Mouse (Mus musculus) MEL-GATA-1-ER (cell line): ENCODE measurements at regions not wholly inside any gene's neighbourhood (a gene's known extent, or its start where the extent isn't known, plus 50 kb on each side); places are given as distances from the start of the nearest gene placed in this dataset.

Source experiments
- DNase-seq: peaks from one replicate; pipeline ENCODE4 v3.0.0-alpha.2; 2012; ENCODE audit warnings: low read depth; ENCODE audit errors: extremely low read depth

DNA sequence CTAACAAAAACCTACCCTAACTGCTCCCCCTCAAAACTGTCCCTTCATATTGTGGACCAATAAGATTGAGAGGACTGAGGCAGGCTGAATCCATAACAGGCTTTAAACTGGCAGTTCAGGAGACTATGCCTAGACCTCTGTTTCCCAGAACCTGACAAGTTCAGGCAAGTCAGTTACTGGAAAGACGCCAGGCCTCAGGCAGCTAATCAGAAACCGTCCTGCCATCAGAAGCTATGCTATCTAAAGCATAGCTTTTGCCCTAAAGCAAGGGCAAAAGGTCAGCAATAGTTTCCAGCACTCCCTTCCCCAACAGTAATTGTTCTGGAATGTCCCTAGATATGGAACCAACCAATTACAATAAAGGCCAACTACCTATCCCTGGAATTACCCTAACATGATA is 273.0 kb downstream of the Bche start:
- DNase-seq: no peak

DNA sequence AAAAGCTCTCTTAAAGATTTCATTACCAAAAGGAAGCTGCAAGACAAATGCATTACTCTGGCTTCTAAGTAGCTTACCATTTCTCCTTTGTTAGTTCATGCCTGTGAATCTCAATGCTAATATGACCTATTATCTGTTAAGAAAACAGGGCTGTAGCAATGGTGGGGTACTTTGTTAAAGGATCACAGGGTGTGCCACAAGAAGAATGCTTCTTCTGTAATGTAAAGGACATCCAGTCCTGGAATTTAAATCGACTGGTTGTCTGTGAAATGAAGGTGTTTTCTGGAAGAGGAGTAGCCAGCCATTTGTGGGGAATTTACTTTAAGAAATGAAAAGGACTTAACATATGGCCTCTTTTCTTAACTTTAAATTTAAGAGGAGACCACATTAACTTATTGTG is 273.9 kb downstream of the Bche start:
- DNase-seq: no peak

DNA sequence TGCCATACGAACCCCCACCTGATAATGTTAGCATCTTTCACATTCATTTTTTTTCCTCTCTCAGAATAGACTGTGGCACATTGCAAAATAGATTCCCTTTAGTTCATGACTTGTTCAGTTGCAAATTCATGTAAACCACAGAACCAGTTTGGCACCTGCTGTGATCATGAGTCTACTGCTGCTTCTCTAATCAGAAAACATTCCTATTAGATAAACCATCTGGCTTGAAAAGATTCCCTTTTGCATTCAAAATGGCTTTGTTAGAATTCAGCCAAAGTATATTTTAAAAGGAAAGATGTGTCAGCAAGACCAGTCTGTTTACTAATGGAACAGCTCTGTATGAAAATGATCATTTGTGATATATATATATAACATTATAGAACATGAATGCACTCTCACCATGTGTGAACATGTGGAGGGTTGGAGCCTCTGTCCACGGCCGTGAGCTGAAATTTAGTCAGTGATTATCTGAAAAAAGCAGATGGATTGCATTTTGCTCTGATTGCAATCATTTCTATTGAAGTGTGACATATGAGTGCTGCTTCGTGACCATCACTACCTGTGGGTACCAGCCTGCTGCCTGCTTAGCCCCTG is 298.2 kb downstream of the Bche start:
- no peak for DNase-seq

DNA sequence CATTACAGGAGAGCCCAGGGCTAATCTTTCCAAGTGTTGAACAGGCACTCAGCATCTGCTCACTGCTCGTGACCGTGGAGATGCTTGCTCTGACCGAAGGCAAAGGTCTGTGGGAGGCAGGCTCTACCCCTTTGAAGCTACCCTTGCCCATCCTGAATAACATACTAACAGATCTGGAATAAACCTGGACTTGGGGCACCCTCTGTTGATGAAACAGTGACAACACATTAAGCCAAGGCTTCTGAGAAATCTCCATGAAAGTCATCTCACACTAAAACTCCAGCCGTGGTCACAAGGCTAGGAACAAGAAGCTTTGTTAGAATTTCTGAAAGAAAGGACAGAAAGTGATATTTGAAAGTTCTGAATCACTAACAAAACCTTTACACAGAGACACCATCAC is 306.8 kb downstream of the Bche start:
- DNase-seq: no peak

DNA sequence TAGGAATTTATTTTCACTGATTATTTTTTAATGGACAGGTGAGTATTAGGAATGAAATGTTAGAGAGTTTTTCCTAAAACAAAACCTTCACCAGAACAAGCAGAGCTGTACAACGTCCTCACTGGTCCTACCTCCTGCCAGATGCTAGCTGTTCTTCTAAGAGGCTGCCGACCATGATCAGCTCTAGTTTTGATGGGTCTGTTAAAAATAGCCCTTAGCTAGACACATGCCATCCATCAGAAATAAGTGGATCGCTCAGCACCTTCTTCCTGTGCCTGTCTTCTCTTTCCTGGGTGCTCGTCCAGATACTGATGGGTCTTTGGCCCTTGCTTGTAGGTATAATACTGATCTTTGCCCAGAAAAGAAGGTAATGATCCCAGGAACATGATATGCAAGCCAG is 312.4 kb downstream of the Bche start:
- DNase-seq: no peak

DNA sequence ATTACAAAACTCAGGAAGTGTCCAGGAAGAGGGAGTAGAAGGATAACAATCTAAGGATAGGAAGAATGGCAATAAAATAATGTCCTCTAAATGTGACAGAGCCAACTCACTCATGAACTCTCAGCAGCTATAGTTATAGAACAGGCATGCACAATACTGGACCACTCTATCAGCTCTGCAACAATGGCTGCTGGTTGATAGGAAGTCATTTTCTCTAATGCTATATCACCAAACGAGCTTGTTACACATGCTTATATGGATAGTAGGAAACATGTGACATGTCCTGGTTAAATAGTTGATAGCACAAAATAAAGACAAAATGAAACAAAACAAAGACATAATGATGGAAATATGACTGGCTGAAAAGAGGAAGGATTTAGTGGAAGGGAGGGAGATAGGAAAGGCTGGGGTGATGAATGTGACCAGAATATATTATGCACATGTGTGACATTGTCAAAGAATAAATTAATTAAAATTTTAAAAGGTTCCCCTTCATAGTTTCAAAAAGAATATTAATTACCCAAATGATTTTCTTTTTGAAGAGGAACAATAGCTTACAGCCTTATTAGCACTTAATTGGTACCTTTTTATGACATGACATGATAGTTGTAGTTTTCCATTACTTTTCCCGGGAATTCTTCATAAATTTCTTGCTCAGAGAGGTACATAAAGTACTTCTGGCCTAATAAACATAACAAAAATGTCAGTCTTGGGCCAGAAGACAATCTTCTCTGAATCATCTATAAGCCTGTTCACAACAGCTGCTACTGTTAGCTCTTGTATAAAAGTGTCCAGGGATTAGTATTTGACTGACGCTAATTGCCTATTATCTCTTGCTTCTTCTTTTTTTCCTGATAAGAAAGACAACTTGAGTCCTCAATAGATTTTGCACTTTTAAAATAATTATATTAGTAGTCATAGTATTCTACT is 318.2 kb downstream of the Bche start:
- no peak for DNase-seq

DNA sequence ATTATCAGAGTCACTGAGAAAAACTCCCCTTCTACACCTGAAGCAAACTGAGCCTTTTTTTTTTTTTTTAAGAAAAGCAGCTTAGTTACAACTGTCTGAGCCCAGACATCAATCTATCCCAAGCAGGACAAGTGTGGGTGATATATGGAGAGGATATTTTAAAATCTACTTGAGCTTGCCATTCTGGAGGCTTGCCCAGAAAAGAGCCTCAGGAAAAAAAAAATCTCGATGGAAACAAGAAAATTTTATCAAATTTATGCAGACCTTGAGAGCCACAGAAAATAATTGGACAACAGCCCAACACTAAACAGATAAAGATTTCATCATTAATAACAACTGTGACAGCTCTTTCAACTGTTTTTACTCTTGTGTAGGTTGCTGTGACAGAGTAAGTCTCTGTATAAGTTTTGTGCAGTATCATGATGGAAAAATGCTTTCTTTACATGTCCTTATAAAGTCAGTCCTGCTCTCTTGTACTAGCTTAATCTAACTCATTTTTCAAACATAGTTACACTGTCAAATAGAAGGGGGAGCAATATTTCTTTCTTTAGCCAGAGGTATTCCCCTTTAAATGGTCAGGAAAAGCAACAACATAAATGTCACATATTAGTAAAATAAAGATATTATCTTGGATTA is 297.4 kb upstream of the Slitrk3 start:
- peak; percentile 21 for DNase-seq

DNA sequence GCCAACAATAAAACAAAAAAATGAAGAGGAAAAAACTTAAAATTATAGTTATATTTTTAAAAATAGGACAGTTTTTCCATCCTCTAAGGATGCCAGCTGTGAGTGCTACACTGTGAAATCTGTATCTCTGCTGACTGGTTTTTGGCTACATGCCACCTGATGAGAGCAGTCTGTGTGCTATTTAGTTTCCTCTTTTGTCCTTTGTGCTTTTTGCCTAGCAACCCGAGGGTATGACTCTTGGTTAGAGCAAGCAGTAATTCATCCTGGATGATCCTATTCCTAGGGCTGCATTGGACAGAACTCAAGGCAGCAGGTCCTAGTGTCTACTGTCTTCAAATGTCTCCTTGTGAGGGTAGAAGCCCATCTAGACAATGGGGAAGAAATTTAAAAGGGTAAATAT is 285.6 kb upstream of the Slitrk3 start:
- peak; percentile 51 for DNase-seq

DNA sequence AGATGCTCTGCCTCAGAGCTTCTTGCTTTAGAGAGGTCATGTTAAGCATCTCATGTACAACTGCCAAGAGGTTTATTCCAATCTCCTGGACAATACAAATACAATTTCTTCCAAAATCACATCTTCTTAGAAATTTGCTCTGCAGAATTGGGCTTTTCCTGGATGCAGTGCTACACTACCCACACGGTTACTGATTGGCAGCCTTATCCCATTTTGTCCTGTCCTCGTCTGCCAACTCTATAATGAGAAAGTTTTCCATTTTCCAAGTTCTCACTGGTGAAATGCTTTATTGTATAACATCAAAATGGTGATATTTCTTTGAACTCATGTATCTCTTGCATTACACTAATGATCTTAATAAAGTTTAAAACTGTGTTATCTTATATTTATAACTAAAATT is 282.1 kb upstream of the Slitrk3 start:
- no peak for DNase-seq

DNA sequence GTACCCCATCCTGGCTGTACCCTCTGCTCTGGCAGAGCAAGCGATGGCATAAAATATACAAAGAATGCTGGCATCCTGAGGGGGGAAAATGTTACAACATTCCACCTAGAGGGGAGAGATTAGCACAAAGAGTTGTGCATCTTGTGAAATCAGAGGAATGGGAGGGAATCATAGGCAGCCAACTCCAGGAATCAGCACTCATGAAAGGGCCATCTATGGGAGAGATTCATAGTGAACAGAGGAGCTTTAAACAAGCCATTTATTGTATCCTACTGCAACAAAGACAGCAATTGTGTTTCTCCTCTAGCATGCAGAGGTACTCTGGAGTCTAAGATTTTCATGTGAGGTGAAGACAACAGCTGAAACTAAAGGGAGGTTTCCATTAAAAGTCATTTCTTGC is 265.6 kb upstream of the Slitrk3 start:
- DNase-seq: no peak
